Comparison of ENCODE assay signal across 23 mouse cellular contexts in the genomic region with DNA sequence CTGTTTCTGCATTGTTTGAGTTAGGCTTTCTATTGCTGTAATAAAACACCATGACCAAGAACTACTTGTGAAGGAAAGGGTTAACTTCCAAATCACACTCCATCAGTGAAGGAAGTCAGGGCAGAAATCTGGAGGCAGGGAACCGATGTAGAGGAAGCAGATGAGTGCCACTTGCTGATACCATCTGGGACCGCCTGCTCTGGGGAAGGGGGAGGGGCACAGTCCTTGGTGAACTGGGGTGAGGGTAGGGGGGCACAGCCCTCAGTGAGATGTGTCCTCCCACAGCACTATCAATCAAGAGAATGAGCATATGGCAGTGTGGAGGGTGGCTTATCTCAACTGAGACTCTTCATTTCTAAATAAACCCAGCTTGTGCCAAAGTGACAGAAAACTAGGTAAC.
A peak's percentile ranks its signal among the peaks of the same experiment; 100 is the strongest.
DNase-seq lines count a peak whose midpoint lies in the region; ATAC-seq and TF ChIP-seq lines count a peak whose summit lies in the region.
"Had no signal": no experiment of that assay in that cellular context is flagged by ENCODE, and none has a peak within 500 bp of the region (broad histone marks: within the 10 kb centered on the region; RNA-seq: fewer than 3 reads in every experiment).

No protein-coding gene starts in this region.

- TF ChIP-seq CTCF in lung, adult 2 months (IDR thresholded peaks at IDR 0.05; ENCODE audit: insufficient read depth, low read length): no peak
- no peak for TF ChIP-seq CTCF in thymus, adult 2 months (IDR thresholded peaks at IDR 0.05; ENCODE audit: borderline replicate concordance, control insufficient read depth, extremely low read depth, insufficient read depth, low read length, poor library complexity)

- no peak overlapping the region for H3K9ac ChIP-seq in lung, embryonic 16.5 days (ENCODE audit: low read length)
- H3K9ac ChIP-seq: forebrain, embryonic 13.5 days; heart, embryonic 13.5 days; hindbrain, embryonic 14.5 days had no signal

- H3K27me3 ChIP-seq in lung, embryonic 16.5 days (ENCODE audit: control insufficient read depth, insufficient read depth, low read depth, low read length): no peaks in the 10 kb centered on the region
- H3K27me3 ChIP-seq in thymus, adult 2 months (ENCODE audit: control insufficient read depth, insufficient read depth, low read length): no peaks in the 10 kb centered on the region
- H3K27me3 ChIP-seq: forebrain, embryonic 13.5 days; heart, embryonic 13.5 days had no signal

- peak; percentile 35; the same call in 1 of the 2 replicates for ATAC-seq in lung, embryonic 16.5 days (ENCODE audit: low read depth)
- ATAC-seq: CD4-positive, CD25-positive, alpha-beta regulatory T cell, adult 4 months; forebrain, embryonic 13.5 days; hindbrain, postnatal 0 days had no signal

- H3K4me3 ChIP-seq in lung, embryonic 16.5 days (ENCODE audit: low read length): no peak overlapping the region
- H3K4me3 ChIP-seq in lung, adult 2 months (replicated peaks; ENCODE audit: extremely low read depth, low read depth, low read length): no peak overlapping the region
- no peak overlapping the region for H3K4me3 ChIP-seq in thymus, adult 2 months (ENCODE audit: control insufficient read depth, insufficient read depth, low read length)
- H3K4me3 ChIP-seq: forebrain, embryonic 10.5 days; forebrain, embryonic 13.5 days; heart, adult 2 months; heart, embryonic 10.5 days; heart, embryonic 13.5 days had no signal

- H3K4me2 ChIP-seq in lung, embryonic 16.5 days (ENCODE audit: low read depth, low read length): no peak overlapping the region
- H3K4me2 ChIP-seq: forebrain, embryonic 13.5 days; heart, embryonic 13.5 days; hindbrain, embryonic 14.5 days had no signal

- no peaks in the 10 kb centered on the region for H3K4me1 ChIP-seq in lung, embryonic 16.5 days (replicated peaks; ENCODE audit: control insufficient read depth, insufficient read depth, low read length)
- no peaks in the 10 kb centered on the region for H3K4me1 ChIP-seq in lung, adult 2 months (ENCODE audit: control insufficient read depth, insufficient read depth, low read length)
- H3K4me1 ChIP-seq in thymus, adult 2 months (replicated peaks; ENCODE audit: control insufficient read depth, insufficient read depth, low read length): no peaks in the 10 kb centered on the region
- H3K4me1 ChIP-seq: forebrain, embryonic 10.5 days; forebrain, embryonic 13.5 days; heart, embryonic 10.5 days had no signal

- peaks cover 3% of the 10 kb centered on the region; the same call in 1 of the 2 replicates for H3K9me3 ChIP-seq in lung, embryonic 16.5 days (ENCODE audit: control insufficient read depth, low read length)
- H3K9me3 ChIP-seq: forebrain, embryonic 13.5 days; heart, embryonic 13.5 days had no signal

- TF ChIP-seq POLR2A in lung, adult 2 months (IDR thresholded peaks at IDR 0.05; ENCODE audit: borderline replicate concordance, extremely low read depth, low read depth, low read length): no peak
- no peak for TF ChIP-seq POLR2A in thymus, adult 2 months (IDR thresholded peaks at IDR 0.05; ENCODE audit: control insufficient read depth, extremely low read depth, insufficient read depth, low read length, poor library complexity)

- H3K36me3 ChIP-seq in lung, embryonic 16.5 days (ENCODE audit: control insufficient read depth, insufficient read depth, low read length): no peaks in the 10 kb centered on the region
- no peaks in the 10 kb centered on the region for H3K36me3 ChIP-seq in thymus, adult 2 months (ENCODE audit: control insufficient read depth, insufficient read depth, low read length)
- H3K36me3 ChIP-seq: forebrain, embryonic 10.5 days; heart, embryonic 10.5 days; heart, embryonic 13.5 days had no signal

- no peak overlapping the region for H3K27ac ChIP-seq in lung, embryonic 16.5 days (ENCODE audit: low read length)
- H3K27ac ChIP-seq in thymus, adult 2 months (ENCODE audit: control insufficient read depth, insufficient read depth, low read length): no peak overlapping the region
- H3K27ac ChIP-seq: forebrain, embryonic 10.5 days; forebrain, embryonic 13.5 days; heart, adult 2 months; heart, embryonic 10.5 days; heart, embryonic 13.5 days; hindbrain, embryonic 14.5 days; hindbrain, postnatal 0 days had no signal

- DNase-seq in layer of hippocampus, adult 9-11 months: peak; percentile 20
- no peak for DNase-seq in layer of hippocampus, postnatal 36 days
- DNase-seq in lung, adult 2 months: no peak
- DNase-seq in thymus, postnatal 14 days: peak; percentile 4
- no peak for DNase-seq in thymus, adult 2 months
- DNase-seq in left cerebral cortex, postnatal 14 days (ENCODE audit: low spot score in 2 of 2): no peak
- DNase-seq: adrenal gland, adult 2 months; adrenal gland, postnatal 14 days; cerebellum, adult 18-20 months; cerebellum, adult 9-10 months; cerebellum, postnatal 14 days; gastrocnemius, postnatal 36 days; heart, adult 2 months; heart, postnatal 14 days; heart, postnatal 4 days had no signal

- 3% methylated on average over 2 of the region's 2 CpGs for WGBS in lung, embryonic 16.5 days
- 21% methylated on average over 2 of the region's 2 CpGs for WGBS in lung, adult 2 months
- WGBS in thymus, adult 2 months: 20% methylated on average over 2 of the region's 2 CpGs

- intact Hi-C loops in left cerebral cortex, postnatal 14 days (cut with DNase I): no loop called here

Comparison
In these comparisons a context has a peak if more than half of its experiments do, and no peak if none do; other contexts are left out.
1. DNase-seq: peak in layer of hippocampus, adult 9-11 months (single experiment) and thymus, postnatal 14 days (single experiment); none in layer of hippocampus, postnatal 36 days (0 of 2), lung, adult 2 months (single experiment), thymus, adult 2 months (single experiment) and left cerebral cortex, postnatal 14 days (0 of 2).